Comparison of ENCODE assay signal across 12 mouse cellular contexts in genomic region chr11:79148783-79149182, GRCm38 (mm10).
"Had no signal": no experiment of that assay in that cellular context is flagged by ENCODE, and none has a peak within 500 bp of the region (broad histone marks: within the 10 kb centered on the region; RNA-seq: fewer than 3 reads in every experiment).

No protein-coding gene starts in this region.

- DNase-seq: gastrocnemius, postnatal 14 days; gastrocnemius, postnatal 36 days; heart, adult 2 months; heart, postnatal 14 days; heart, postnatal 36 days; kidney, adult 11 months; kidney, adult 2 months; kidney, adult 9 months; kidney, postnatal 14 days; kidney, postnatal 36 days; layer of hippocampus, adult 9-11 months; layer of hippocampus, postnatal 36 days had no signal
